Mouse (Mus musculus) forebrain, embryonic 15.5 days (tissue): ENCODE results near the gene Ddx39b. TPM values are rescaled to one million over a fixed set of nuclear protein-coding genes. Genes with fewer than 3 reads are reported as not detected.

Experiments
- ATAC-seq: fragments of 200-750 bp; cut with Nextera tagmentation; replicated peaks from 2 replicates; pipeline ENCODE4 v1.8.0; 2017; ENCODE audit warnings: mild to moderate bottlenecking, moderate TSS enrichment, moderate library complexity
- H3K27ac ChIP-seq: fragments of 300-500 bp; sonication (generic); replicated peaks from 2 replicates; pipeline ENCODE4 v1.5.1; 2015; ENCODE audit warnings: mild to moderate bottlenecking, inconsistent platforms
- H3K27me3 ChIP-seq: fragments of 300-500 bp; sonication (generic); 2 replicates; pipeline ENCODE4 v1.6.1; 2015; ENCODE audit warnings: inconsistent platforms
- H3K36me3 ChIP-seq: fragments of 300-500 bp; sonication (generic); 2 replicates; pipeline ENCODE4 v1.6.1; 2015; ENCODE audit warnings: mild to moderate bottlenecking, inconsistent platforms
- H3K4me1 ChIP-seq: fragments of 300-500 bp; sonication (generic); 2 replicates; pipeline ENCODE4 v1.6.1; 2015; ENCODE audit warnings: inconsistent platforms
- H3K4me2 ChIP-seq: fragments of 300-500 bp; sonication (generic); replicated peaks from 2 replicates; pipeline ENCODE4 v1.6.1; 2015; ENCODE audit warnings: mild to moderate bottlenecking, inconsistent platforms
- H3K4me3 ChIP-seq: fragments of 300-500 bp; sonication (generic); 2 replicates; pipeline ENCODE4 v1.5.1; 2015; ENCODE audit warnings: mild to moderate bottlenecking, inconsistent platforms
- H3K9ac ChIP-seq: fragments of 300-500 bp; sonication (generic); replicated peaks from 2 replicates; pipeline ENCODE4 v1.6.1; 2015; ENCODE audit warnings: mild to moderate bottlenecking, inconsistent platforms
- H3K9me3 ChIP-seq: fragments of 300-500 bp; sonication (generic); 2 replicates; pipeline ENCODE4 v1.6.1; 2016; ENCODE audit warnings: inconsistent platforms
- WGBS: fragments of 180-500 bp; shearing (Covaris S2); methylation state at CpG from one replicate; pipeline ENCODE4 v1.1.7; 2015; ENCODE audit warnings: mixed read lengths; 5-methylcytosine and 5-hydroxymethylcytosine counted together
- polyA plus RNA-seq: library from polyadenylated mRNA; unstranded; fragments of >200 nt; fragmentation: Nextera tagmentation; extraction: Ambion mirVana; gene quantifications from 2 replicates; pipeline ENCODE4 v1.2.1, GENCODE M21; 2015

Gene Ddx39b
- 478 and 488 TPM in 2 replicates for polyA plus RNA-seq

GRCm38 (mm10) chr17:35241305-35242014 lies at the start of gene Ddx39b:
Ddx39b (plus strand) TSS chr17:35241746.
- Histone ChIP-seq H3K4me3 (peak within 1 kb of the TSS; percentile 80), H3K9ac (peak within 1 kb of the TSS; percentile 99), H3K4me2 (peak within 1 kb of the TSS; percentile 81), H3K4me1 (peaks cover 50% of the 10 kb centered on the region), H3K27ac (peak within 1 kb of the TSS; percentile 97), H3K36me3 (peaks cover 31% of the 10 kb centered on the region), H3K9me3 (no peaks in the 10 kb centered on the region), H3K27me3 (no peaks in the 10 kb centered on the region)
- ATAC-seq: peak; percentile 91
- under 1% methylated on average over 69 of the region's 69 CpGs for WGBS

GRCm38 (mm10) chr17:35192924-35193323 lies 48.6 kb upstream of the Ddx39b start:
- H3K9ac ChIP-seq: no peak overlapping the region

GRCm38 (mm10) chr17:35193881-35194843 lies 47.4 kb upstream of the Ddx39b start, which contains the start of gene Ltb:
Ltb (plus strand) TSS chr17:35194439.
- H3K27ac ChIP-seq: no peak within 1 kb of the TSS
- no peak for ATAC-seq
- 0 out of 2 replicates have a peak within 1 kb of the TSS, but pooled peaks have one; percentile 66 for H3K4me2 ChIP-seq
- no peaks in the 10 kb centered on the region for H3K36me3 ChIP-seq
- H3K9ac ChIP-seq: 0 out of 2 replicates have a peak within 1 kb of the TSS, but pooled peaks have one; percentile 32
- H3K4me1 ChIP-seq: peaks cover 11% of the 10 kb centered on the region
- H3K27me3 ChIP-seq: peaks cover 25% of the 10 kb centered on the region
- no peaks in the 10 kb centered on the region for H3K9me3 ChIP-seq
- WGBS: 82% methylated on average over 28 of the region's 28 CpGs
- H3K4me3 ChIP-seq: peak within 1 kb of the TSS; percentile 39; the same call in 1 of the 2 replicates

More at GRCm38 (mm10) chr17:35192924-35193323, 48.6 kb upstream of the Ddx39b start:
- ATAC-seq: no peak
- Histone ChIP-seq H3K27ac (no peak overlapping the region), H3K4me2 (no peak overlapping the region), H3K9me3 (no peaks in the 10 kb centered on the region), H3K4me3 (no peak overlapping the region), H3K36me3 (no peaks in the 10 kb centered on the region), H3K4me1 (peaks cover 11% of the 10 kb centered on the region), H3K27me3 (peaks cover 25% of the 10 kb centered on the region)
- WGBS: 86% methylated on average over 5 of the region's 5 CpGs

GRCm38 (mm10) chr17:35194844-35195630 lies 46.5 kb upstream of the Ddx39b start:
- peaks cover 25% of the 10 kb centered on the region for H3K27me3 ChIP-seq
- no peaks in the 10 kb centered on the region for H3K36me3 ChIP-seq
- H3K4me1 ChIP-seq: peaks cover 11% of the 10 kb centered on the region
- no peaks in the 10 kb centered on the region for H3K9me3 ChIP-seq
- H3K27ac ChIP-seq: no peak overlapping the region
- peak overlapping the region; percentile 39 for H3K4me3 ChIP-seq
- ATAC-seq: 0 out of 2 replicates have a peak, but pooled peaks have one; percentile 16
- 0 out of 2 replicates have a peak overlapping the region, but pooled peaks have one; percentile 32 for H3K9ac ChIP-seq
- WGBS: 51% methylated on average over 19 of the region's 19 CpGs
- H3K4me2 ChIP-seq: peak overlapping the region; percentile 66

GRCm38 (mm10) chr17:35195631-35196320 lies 45.8 kb upstream of the Ddx39b start:
- peak; percentile 80 for ATAC-seq
- Histone ChIP-seq H3K36me3 (no peaks in the 10 kb centered on the region), H3K4me3 (peak overlapping the region; percentile 39), H3K27ac (no peak overlapping the region), H3K9me3 (no peaks in the 10 kb centered on the region), H3K4me2 (peak overlapping the region; percentile 66), H3K4me1 (peaks cover 11% of the 10 kb centered on the region), H3K9ac (0 out of 2 replicates have a peak overlapping the region, but pooled peaks have one; percentile 32), H3K27me3 (peaks cover 25% of the 10 kb centered on the region)
- 2% methylated on average over 66 of the region's 66 CpGs for WGBS

GRCm38 (mm10) chr17:35196321-35196641 lies 45.3 kb upstream of the Ddx39b start:
- Histone ChIP-seq H3K4me2 (peak overlapping the region; percentile 66), H3K4me3 (peak overlapping the region; percentile 39), H3K9me3 (no peaks in the 10 kb centered on the region), H3K27me3 (peaks cover 25% of the 10 kb centered on the region), H3K9ac (no peak overlapping the region), H3K4me1 (peaks cover 11% of the 10 kb centered on the region), H3K27ac (no peak overlapping the region), H3K36me3 (no peaks in the 10 kb centered on the region)
- no peak for ATAC-seq
- 40% methylated on average over 9 of the region's 9 CpGs for WGBS

GRCm38 (mm10) chr17:35197126-35197525 lies 44.4 kb upstream of the Ddx39b start:
- H3K4me1 ChIP-seq: peaks cover 11% of the 10 kb centered on the region
- no peaks in the 10 kb centered on the region for H3K9me3 ChIP-seq
- no peak for ATAC-seq
- H3K4me3 ChIP-seq: no peak overlapping the region
- H3K36me3 ChIP-seq: no peaks in the 10 kb centered on the region
- no peak overlapping the region for H3K27ac ChIP-seq
- WGBS: 49% methylated on average over 6 of the region's 6 CpGs
- H3K27me3 ChIP-seq: peaks cover 28% of the 10 kb centered on the region
- no peak overlapping the region for H3K9ac ChIP-seq
- no peak overlapping the region for H3K4me2 ChIP-seq

- 68% methylated on average over 7 of the region's 7 CpGs for WGBS
Observed at GRCm38 (mm10) chr17:35198029-35198428, 43.5 kb upstream of the Ddx39b start.

GRCm38 (mm10) chr17:35198946-35199345 lies 42.6 kb upstream of the Ddx39b start:
- Histone ChIP-seq H3K9me3 (no peaks in the 10 kb centered on the region), H3K27ac (no peak overlapping the region), H3K4me2 (no peak overlapping the region), H3K36me3 (no peaks in the 10 kb centered on the region), H3K4me1 (peaks cover 11% of the 10 kb centered on the region), H3K27me3 (peaks cover 28% of the 10 kb centered on the region), H3K9ac (no peak overlapping the region), H3K4me3 (no peak overlapping the region)
- 26% methylated on average over 8 of the region's 8 CpGs for WGBS
- ATAC-seq: no peak

More at GRCm38 (mm10) chr17:35198029-35198428, 43.5 kb upstream of the Ddx39b start:
- Histone ChIP-seq H3K9me3 (no peaks in the 10 kb centered on the region), H3K27me3 (peaks cover 28% of the 10 kb centered on the region), H3K4me2 (no peak overlapping the region), H3K4me3 (no peak overlapping the region), H3K9ac (no peak overlapping the region), H3K4me1 (peaks cover 11% of the 10 kb centered on the region), H3K27ac (no peak overlapping the region), H3K36me3 (no peaks in the 10 kb centered on the region)
- ATAC-seq: no peak

- no peak for ATAC-seq
- 89% methylated on average over 11 of the region's 11 CpGs for WGBS
- Histone ChIP-seq H3K4me3 (no peak overlapping the region), H3K27ac (no peak overlapping the region), H3K27me3 (peaks cover 19% of the 10 kb centered on the region), H3K36me3 (no peaks in the 10 kb centered on the region), H3K4me2 (no peak overlapping the region), H3K9me3 (no peaks in the 10 kb centered on the region), H3K9ac (no peak overlapping the region), H3K4me1 (peaks cover 9% of the 10 kb centered on the region)
Observed at GRCm38 (mm10) chr17:35200398-35200797, 41.1 kb upstream of the Ddx39b start.

- no peak for ATAC-seq
- 85% methylated on average over 11 of the region's 11 CpGs for WGBS
- no peak overlapping the region for H3K27ac ChIP-seq
- H3K4me2 ChIP-seq: no peak overlapping the region
- no peak overlapping the region for H3K4me3 ChIP-seq
- H3K27me3 ChIP-seq: peaks cover 13% of the 10 kb centered on the region
- H3K9ac ChIP-seq: no peak overlapping the region
- H3K36me3 ChIP-seq: no peaks in the 10 kb centered on the region
- H3K9me3 ChIP-seq: no peaks in the 10 kb centered on the region
- peaks cover 2% of the 10 kb centered on the region for H3K4me1 ChIP-seq
Observed at GRCm38 (mm10) chr17:35201128-35201527, 40.4 kb upstream of the Ddx39b start.
